Mouse (Mus musculus) small intestine, adult 2 months (tissue): ENCODE data around the gene Nrp1.

Source experiments
- CTCF ChIP-seq: fragments of 200-500 bp; IDR thresholded peaks from 2 replicates; pipeline ENCODE4 v1.5.1; 2012; ENCODE audit warnings: low read depth, mild to moderate bottlenecking, control low read depth, inconsistent platforms, low read length, moderate library complexity, mixed read lengths; ENCODE audit not compliant: insufficient replicate concordance, insufficient read length; ENCODE audit errors: extremely low read depth
- POLR2A ChIP-seq: fragments of 200-500 bp; IDR thresholded peaks from 2 replicates; pipeline ENCODE4 v1.6.1; 2012; ENCODE audit warnings: low read depth, mild to moderate bottlenecking, control low read depth, inconsistent platforms, low read length, moderate library complexity

GRCm38 (mm10) chr8:128478017-128478416 is 119.6 kb downstream of the Nrp1 start:
- no peak for TF ChIP-seq CTCF
- TF ChIP-seq POLR2A = no peak
